Mouse (Mus musculus) stomach, postnatal 0 days (tissue): Measurements from ENCODE around the gene 2210016L21Rik.

Experiments
- CTCF ChIP-seq: IDR thresholded peaks from 2 replicates; pipeline ENCODE4 v1.5.1; 2016; ENCODE audit warnings: antibody characterized with exemption, low read depth, mild to moderate bottlenecking, moderate library complexity
- EP300 ChIP-seq: optimal IDR thresholded peaks from 2 replicates; pipeline ENCODE3; 2016; ENCODE audit warnings: antibody characterized with exemption

DNA sequence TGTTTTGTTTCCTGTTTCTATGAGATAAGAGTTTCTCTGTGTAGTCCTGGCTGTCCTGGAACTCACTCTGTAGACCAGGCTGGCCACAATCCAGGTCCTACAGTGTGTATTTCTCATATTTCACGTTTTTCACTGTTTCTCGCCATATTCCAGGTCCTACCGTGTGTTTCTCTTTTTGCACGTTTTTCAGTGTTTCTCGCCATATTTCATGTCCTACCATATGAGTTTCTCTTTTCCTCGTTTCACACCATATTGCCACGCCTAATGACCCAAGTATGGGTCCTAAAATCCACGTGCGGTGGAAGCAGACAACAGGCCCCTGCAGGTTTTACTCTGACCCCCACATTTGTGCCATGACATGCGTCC, 19.6 kb upstream of the 2210016L21Rik start:
- TF ChIP-seq EP300 (no peak), CTCF (no peak)
